Mouse (Mus musculus): ENCODE results near the gene Micu1. TPM values are rescaled to one million over a fixed set of nuclear protein-coding genes. Genes with fewer than 3 reads are reported as not detected.
A peak's percentile ranks its signal among the peaks of the same experiment; 100 is the strongest.
"Not testable (repeated sequence)": the region's sequence is repeated elsewhere in the genome, so short reads cannot be mapped to it uniquely, and the experiment has no call there.

Micu1 gene
- 40.1 and 40.4 TPM in 2 replicates for polyA plus RNA-seq (2015; fragmentation: Nextera tagmentation; extraction: Ambion mirVana)

DNA sequence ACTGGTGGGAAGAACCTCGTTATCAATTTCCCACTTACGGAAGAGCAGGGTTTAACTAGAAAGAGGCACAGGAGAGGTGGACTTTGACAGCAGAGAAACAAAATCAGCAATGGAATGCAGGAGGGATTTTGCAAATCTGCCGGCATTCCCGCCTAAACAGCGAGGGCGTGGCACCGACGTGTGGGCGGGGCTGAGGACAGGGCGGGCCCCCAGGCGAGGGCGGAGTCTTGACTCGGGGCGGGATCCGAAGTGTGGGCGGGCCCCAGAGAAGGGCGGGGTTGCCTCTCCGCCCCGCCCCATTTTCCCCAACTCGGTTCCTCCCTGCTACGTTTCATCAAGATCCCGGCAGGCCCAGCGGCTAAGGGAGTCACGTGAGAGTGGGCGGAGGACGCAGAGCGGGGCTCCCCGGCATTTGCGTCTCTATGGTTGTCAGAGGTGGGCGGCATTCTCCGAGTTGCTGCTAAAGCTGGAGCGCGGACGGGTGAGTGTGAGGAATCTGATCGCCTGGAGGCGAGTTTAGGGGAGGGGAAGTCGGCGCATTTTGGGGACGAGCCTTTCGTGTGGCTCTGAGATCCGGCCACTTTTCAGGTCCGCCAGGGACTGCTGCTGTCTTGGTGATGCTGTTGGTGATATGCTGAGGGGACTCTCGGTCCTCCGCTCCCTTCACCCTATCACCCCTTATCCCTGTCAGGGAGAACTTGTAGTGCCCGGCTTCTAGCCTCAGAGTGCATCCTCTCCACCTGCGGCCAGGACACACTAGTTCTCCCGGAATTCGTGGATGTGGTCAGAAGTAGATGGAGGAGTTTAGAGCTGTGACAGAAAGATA, at the start of gene Micu1:
Gene Micu1, plus strand, starts transcription at position 271 of the 826 bp plus-strand sequence.
- WGBS (ENCODE audit: insufficient replicate concordance): under 1% methylated on average over 42 of the region's 48 CpGs
- H3K4me1 ChIP-seq (ENCODE audit: control insufficient read depth, low read depth, low read length): peaks cover 13% of the 10 kb centered on the region
- peak; percentile 98 for ATAC-seq (ENCODE audit: low read depth)
- no peaks in the 10 kb centered on the region for H3K27me3 ChIP-seq (ENCODE audit: control insufficient read depth, insufficient read depth, low read depth, low read length)
- H3K9me3 ChIP-seq (replicated peaks; ENCODE audit: control insufficient read depth, low read length): no peaks in the 10 kb centered on the region
- no peaks in the 10 kb centered on the region for H3K36me3 ChIP-seq (ENCODE audit: control insufficient read depth, insufficient read depth)
- peak within 1 kb of the TSS; percentile 80 for H3K27ac ChIP-seq (ENCODE audit: low read length)
- H3K4me3 ChIP-seq (ENCODE audit: low read depth, low read length): peak within 1 kb of the TSS; percentile 80
- peak within 1 kb of the TSS; percentile 63 for H3K4me2 ChIP-seq (ENCODE audit: low read depth, low read length)
- peak within 1 kb of the TSS; percentile 86 for H3K9ac ChIP-seq (ENCODE audit: low read depth, low read length)

DNA sequence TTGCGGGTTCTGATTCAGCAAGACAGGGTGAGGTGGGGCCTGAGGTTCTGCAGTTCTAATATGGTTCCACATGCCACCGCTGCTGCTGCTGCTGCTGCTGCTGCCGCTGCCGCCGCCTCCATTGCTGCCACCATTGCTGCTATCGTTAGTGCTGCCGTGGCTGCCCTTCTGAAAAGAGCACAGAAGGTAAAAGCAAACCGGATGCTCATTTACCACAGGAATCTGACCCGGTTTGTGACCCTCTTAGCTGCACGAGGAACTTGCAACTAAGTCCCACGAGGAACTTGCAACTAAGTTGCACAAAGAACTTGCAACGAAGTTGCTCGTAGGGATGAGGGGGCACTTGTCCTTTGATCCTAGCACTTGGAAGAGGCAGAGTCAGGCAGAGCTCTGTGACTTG, 45.5 kb upstream of the Micu1 start:
- 37% methylated on average over 13 of the region's 13 CpGs for WGBS (ENCODE audit: insufficient replicate concordance)
- H3K4me3 ChIP-seq (ENCODE audit: low read depth, low read length): no peak overlapping the region
- H3K36me3 ChIP-seq (ENCODE audit: control insufficient read depth, insufficient read depth): no peaks in the 10 kb centered on the region
- H3K4me2 ChIP-seq (ENCODE audit: low read depth, low read length): no peak overlapping the region
- no peak overlapping the region for H3K27ac ChIP-seq (ENCODE audit: low read length)
- no peak for ATAC-seq (ENCODE audit: low read depth)
- no peaks in the 10 kb centered on the region for H3K9me3 ChIP-seq (replicated peaks; ENCODE audit: control insufficient read depth, low read length)
- H3K27me3 ChIP-seq (ENCODE audit: control insufficient read depth, insufficient read depth, low read depth, low read length): no peaks in the 10 kb centered on the region
- H3K4me1 ChIP-seq (ENCODE audit: control insufficient read depth, low read depth, low read length): no peaks in the 10 kb centered on the region
- H3K9ac ChIP-seq (ENCODE audit: low read depth, low read length): no peak overlapping the region

DNA sequence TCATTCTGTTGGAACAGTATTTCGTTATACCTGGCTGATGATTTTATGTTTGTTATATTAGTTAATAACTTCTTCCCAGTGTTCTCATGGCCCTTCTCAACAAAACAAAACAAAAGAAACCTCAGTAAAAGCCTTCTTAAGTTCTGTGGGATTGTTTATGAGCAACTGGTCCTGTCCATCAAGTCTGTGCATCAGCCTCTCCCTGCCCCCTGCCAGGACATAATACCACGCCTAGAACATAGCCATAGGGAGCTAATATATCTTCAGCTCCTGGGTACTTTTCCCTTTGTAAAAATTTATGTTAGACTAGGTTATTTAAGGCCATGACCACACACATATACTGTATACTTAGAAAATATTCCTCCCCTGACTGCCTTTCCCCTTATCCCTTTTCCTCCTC, 37.5 kb upstream of the Micu1 start:
- H3K4me2 ChIP-seq (ENCODE audit: low read depth, low read length): no peak overlapping the region
- no peak overlapping the region for H3K27ac ChIP-seq (ENCODE audit: low read length)
- no peak for ATAC-seq (ENCODE audit: low read depth)
- H3K27me3 ChIP-seq (ENCODE audit: control insufficient read depth, insufficient read depth, low read depth, low read length): no peaks in the 10 kb centered on the region
- H3K9ac ChIP-seq (ENCODE audit: low read depth, low read length): no peak overlapping the region
- H3K4me3 ChIP-seq (ENCODE audit: low read depth, low read length): no peak overlapping the region
- no peaks in the 10 kb centered on the region for H3K9me3 ChIP-seq (replicated peaks; ENCODE audit: control insufficient read depth, low read length)
- no peaks in the 10 kb centered on the region for H3K36me3 ChIP-seq (ENCODE audit: control insufficient read depth, insufficient read depth)
- H3K4me1 ChIP-seq (ENCODE audit: control insufficient read depth, low read depth, low read length): no peaks in the 10 kb centered on the region
- WGBS (ENCODE audit: insufficient replicate concordance): 50% methylated on average over 2 of the region's 2 CpGs

DNA sequence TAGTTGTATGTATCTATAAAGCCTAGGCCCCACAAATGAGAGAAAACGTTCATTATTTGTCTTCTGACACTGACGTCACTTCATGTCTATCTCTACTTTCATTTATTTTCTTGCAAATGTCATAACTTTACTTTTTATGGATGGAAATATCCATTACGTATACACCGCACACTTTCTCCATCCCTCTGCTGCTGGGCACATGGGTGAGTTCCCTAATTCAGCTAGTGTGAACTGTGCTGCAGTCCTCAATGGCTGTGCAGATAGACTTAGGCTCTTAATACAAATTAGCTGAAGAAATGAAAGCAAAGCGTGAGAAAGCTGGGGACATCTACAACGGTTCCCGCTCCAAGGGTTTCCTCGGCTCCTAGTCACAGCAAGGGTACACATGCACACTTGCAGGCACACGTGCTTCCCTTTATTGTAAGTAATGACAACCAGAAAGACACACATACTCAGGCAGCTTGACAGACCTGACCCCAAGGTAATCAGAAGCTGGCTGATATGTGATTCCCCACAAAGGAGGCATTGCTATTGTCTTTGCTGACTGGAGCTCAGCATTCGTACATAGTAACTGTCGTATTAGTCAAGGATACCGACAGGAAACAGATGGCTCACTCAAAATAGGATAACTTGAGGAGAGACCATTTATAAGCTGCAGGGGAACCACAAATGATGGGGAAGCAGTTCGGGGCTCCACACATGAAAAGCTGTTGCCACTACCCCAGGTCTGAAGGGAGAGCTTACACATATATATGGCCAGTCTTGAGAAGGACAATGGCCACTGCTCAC, 36.6 kb upstream of the Micu1 start:
- no peaks in the 10 kb centered on the region for H3K9me3 ChIP-seq (replicated peaks; ENCODE audit: control insufficient read depth, low read length)
- H3K4me3 ChIP-seq (ENCODE audit: low read depth, low read length): no peak overlapping the region
- no peak overlapping the region for H3K27ac ChIP-seq (ENCODE audit: low read length)
- H3K9ac ChIP-seq (ENCODE audit: low read depth, low read length): no peak overlapping the region
- WGBS (ENCODE audit: insufficient replicate concordance): 27% methylated on average over 13 of the region's 13 CpGs
- ATAC-seq (ENCODE audit: low read depth): no peak
- H3K4me1 ChIP-seq (ENCODE audit: control insufficient read depth, low read depth, low read length): no peaks in the 10 kb centered on the region
- H3K36me3 ChIP-seq (ENCODE audit: control insufficient read depth, insufficient read depth): no peaks in the 10 kb centered on the region
- H3K27me3 ChIP-seq (ENCODE audit: control insufficient read depth, insufficient read depth, low read depth, low read length): no peaks in the 10 kb centered on the region
- H3K4me2 ChIP-seq (ENCODE audit: low read depth, low read length): 0 out of 2 replicates have a peak overlapping the region, but pooled peaks have one; percentile 12

DNA sequence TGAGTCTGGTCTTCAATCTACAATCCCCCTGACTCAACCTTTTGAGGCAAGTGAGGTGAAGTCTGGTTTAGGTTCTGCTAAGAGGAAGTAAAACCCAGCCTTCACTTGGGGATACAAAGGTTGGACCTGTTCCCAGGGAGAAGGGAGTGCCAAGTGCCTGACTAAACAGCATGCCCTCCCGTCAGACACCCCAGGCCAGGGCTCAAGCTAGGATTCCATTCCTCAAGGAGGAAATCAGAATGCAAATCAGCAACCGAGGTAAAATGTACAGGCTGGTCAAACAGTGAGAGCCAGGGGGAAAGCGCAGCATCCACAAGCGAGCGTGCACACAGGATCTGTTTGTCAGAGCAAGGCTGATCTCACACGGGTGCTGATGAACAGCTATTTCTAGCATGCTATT, 34.9 kb upstream of the Micu1 start:
- Histone ChIP-seq H3K4me1 (ENCODE audit: control insufficient read depth, low read depth, low read length) (no peaks in the 10 kb centered on the region), H3K27ac (ENCODE audit: low read length) (no peak overlapping the region), H3K9ac (ENCODE audit: low read depth, low read length) (no peak overlapping the region), H3K36me3 (ENCODE audit: control insufficient read depth, insufficient read depth) (no peaks in the 10 kb centered on the region), H3K4me2 (ENCODE audit: low read depth, low read length) (no peak overlapping the region), H3K9me3 (replicated peaks; ENCODE audit: control insufficient read depth, low read length) (no peaks in the 10 kb centered on the region), H3K4me3 (ENCODE audit: low read depth, low read length) (no peak overlapping the region), H3K27me3 (ENCODE audit: control insufficient read depth, insufficient read depth, low read depth, low read length) (no peaks in the 10 kb centered on the region)
- ATAC-seq (ENCODE audit: low read depth): no peak
- WGBS (ENCODE audit: insufficient replicate concordance): 60% methylated on average over 6 of the region's 6 CpGs

DNA sequence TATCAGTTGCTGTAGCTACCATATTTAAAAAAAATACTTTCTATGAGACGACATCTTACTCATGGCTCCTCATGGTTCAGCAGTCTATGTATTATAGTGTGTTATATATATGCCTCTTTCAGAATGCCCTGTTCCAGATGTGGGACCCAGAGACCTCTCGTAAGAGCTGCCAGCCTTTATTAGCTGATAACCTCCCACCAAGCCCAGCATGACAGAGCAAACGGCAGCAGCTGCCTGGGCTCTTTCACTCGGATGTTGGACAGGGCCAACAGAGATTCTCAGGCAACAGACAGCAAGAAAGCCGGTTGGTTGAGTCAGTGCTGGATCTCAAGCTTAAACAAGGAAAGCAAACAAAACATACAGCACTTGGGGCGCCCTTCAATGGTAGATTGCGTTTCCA, 33.8 kb upstream of the Micu1 start:
- no peak for ATAC-seq (ENCODE audit: low read depth)
- 37% methylated on average over 7 of the region's 7 CpGs for WGBS (ENCODE audit: insufficient replicate concordance)

DNA sequence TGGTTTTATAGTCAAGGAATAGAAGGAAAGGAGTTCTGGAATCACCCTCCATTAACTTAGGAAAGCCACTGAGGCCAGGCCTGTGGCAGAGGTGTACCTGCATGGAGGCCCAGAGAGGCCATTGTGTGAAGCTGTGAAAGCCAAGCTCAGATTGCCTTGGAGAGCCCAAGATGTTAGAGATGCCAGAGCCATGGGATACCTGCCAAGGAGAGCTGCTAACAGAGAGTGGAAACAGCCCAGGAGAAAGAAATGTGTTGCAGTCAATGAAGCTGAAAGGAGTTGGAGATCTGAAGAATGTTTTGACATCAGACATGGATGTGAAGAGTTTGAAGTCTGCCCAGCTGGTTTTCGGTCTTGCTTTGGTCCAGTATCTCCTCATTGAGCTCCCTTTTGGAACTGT, 24.4 kb upstream of the Micu1 start:
- no peak overlapping the region for H3K27ac ChIP-seq (ENCODE audit: low read length)
- H3K9ac ChIP-seq (ENCODE audit: low read depth, low read length): no peak overlapping the region
- 56% methylated on average over 1 of the region's 1 CpGs for WGBS (ENCODE audit: insufficient replicate concordance)
- H3K4me1 ChIP-seq (ENCODE audit: control insufficient read depth, low read depth, low read length): no peaks in the 10 kb centered on the region
- H3K9me3 ChIP-seq (replicated peaks; ENCODE audit: control insufficient read depth, low read length): no peaks in the 10 kb centered on the region
- H3K4me2 ChIP-seq (ENCODE audit: low read depth, low read length): no peak overlapping the region
- no peak overlapping the region for H3K4me3 ChIP-seq (ENCODE audit: low read depth, low read length)
- no peak for ATAC-seq (ENCODE audit: low read depth)
- H3K27me3 ChIP-seq (ENCODE audit: control insufficient read depth, insufficient read depth, low read depth, low read length): no peaks in the 10 kb centered on the region
- H3K36me3 ChIP-seq (ENCODE audit: control insufficient read depth, insufficient read depth): no peaks in the 10 kb centered on the region

More for the DNA sequence above, 33.8 kb upstream of the Micu1 start:
- H3K36me3 ChIP-seq (ENCODE audit: control insufficient read depth, insufficient read depth): no peaks in the 10 kb centered on the region
- H3K9me3 ChIP-seq (replicated peaks; ENCODE audit: control insufficient read depth, low read length): no peaks in the 10 kb centered on the region
- no peak overlapping the region for H3K4me3 ChIP-seq (ENCODE audit: low read depth, low read length)
- H3K27me3 ChIP-seq (ENCODE audit: control insufficient read depth, insufficient read depth, low read depth, low read length): no peaks in the 10 kb centered on the region
- H3K4me2 ChIP-seq (ENCODE audit: low read depth, low read length): no peak overlapping the region
- H3K4me1 ChIP-seq (ENCODE audit: control insufficient read depth, low read depth, low read length): no peaks in the 10 kb centered on the region
- no peak overlapping the region for H3K27ac ChIP-seq (ENCODE audit: low read length)
- H3K9ac ChIP-seq (ENCODE audit: low read depth, low read length): no peak overlapping the region

DNA sequence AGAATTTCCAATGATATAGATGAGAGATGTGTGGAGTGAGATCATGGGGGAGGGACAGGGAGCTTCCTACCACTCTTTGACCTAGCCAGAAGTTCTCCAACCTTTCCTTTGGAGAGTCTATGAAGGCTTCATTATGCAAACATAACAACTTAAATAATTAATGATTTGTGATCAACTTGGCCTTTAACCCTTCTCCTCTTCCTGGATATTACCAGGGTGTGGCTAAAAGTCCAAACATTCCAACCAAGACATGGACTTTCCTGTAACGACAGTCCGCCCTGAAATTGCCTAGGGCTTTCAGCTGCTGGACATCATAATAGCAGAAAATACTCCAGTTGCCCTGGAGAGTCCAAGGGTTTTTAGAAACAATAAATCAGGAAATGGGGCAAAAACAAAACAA, 23.1 kb upstream of the Micu1 start:
- ATAC-seq (ENCODE audit: low read depth): no peak
- no peak overlapping the region for H3K4me3 ChIP-seq (ENCODE audit: low read depth, low read length)
- no peaks in the 10 kb centered on the region for H3K27me3 ChIP-seq (ENCODE audit: control insufficient read depth, insufficient read depth, low read depth, low read length)
- no peak overlapping the region for H3K9ac ChIP-seq (ENCODE audit: low read depth, low read length)
- no peak overlapping the region for H3K27ac ChIP-seq (ENCODE audit: low read length)
- WGBS (ENCODE audit: insufficient replicate concordance): 82% methylated on average over 2 of the region's 2 CpGs
- H3K4me2 ChIP-seq (ENCODE audit: low read depth, low read length): no peak overlapping the region
- no peaks in the 10 kb centered on the region for H3K9me3 ChIP-seq (replicated peaks; ENCODE audit: control insufficient read depth, low read length)
- H3K4me1 ChIP-seq (ENCODE audit: control insufficient read depth, low read depth, low read length): no peaks in the 10 kb centered on the region
- no peaks in the 10 kb centered on the region for H3K36me3 ChIP-seq (ENCODE audit: control insufficient read depth, insufficient read depth)

DNA sequence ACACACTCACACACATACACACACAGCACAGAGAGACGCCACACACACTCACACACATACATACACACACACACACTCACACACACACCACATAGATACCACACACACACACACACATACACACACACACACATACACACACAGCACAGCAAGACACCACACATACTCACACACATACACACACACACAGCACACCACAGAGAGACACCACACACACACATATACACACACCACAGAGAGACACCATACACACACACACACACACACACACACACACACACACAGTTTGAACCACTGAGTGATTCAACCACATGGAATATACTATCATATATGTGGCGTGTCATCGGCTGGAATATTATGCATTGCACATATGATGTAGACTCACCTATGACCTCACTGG, 16.7 kb upstream of the Micu1 start:
- not testable (repeated sequence) for ATAC-seq (ENCODE audit: low read depth); H3K27ac ChIP-seq (ENCODE audit: low read length); H3K4me1 ChIP-seq (ENCODE audit: control insufficient read depth, low read depth, low read length); H3K36me3 ChIP-seq (ENCODE audit: control insufficient read depth, insufficient read depth); H3K4me3 ChIP-seq (ENCODE audit: low read depth, low read length); H3K27me3 ChIP-seq (ENCODE audit: control insufficient read depth, insufficient read depth, low read depth, low read length); H3K9me3 ChIP-seq (replicated peaks; ENCODE audit: control insufficient read depth, low read length); H3K4me2 ChIP-seq (ENCODE audit: low read depth, low read length); H3K9ac ChIP-seq (ENCODE audit: low read depth, low read length)
- WGBS (ENCODE audit: insufficient replicate concordance): 74% methylated on average over 3 of the region's 3 CpGs
